In genomic region chr19:37814089-37815073, GRCm38 (mm10) we compare ENCODE assay signal across 9 mouse cellular contexts.
A peak's percentile ranks its signal among the peaks of the same experiment; 100 is the strongest.
DNase-seq lines count a peak whose midpoint lies in the region; ATAC-seq and TF ChIP-seq lines count a peak whose summit lies in the region.
"Had no signal": no experiment of that assay in that cellular context is flagged by ENCODE, and none has a peak within 500 bp of the region (broad histone marks: within the 10 kb centered on the region; RNA-seq: fewer than 3 reads in every experiment).

No protein-coding gene starts in this region.

- no peaks in the 10 kb centered on the region for H3K9me3 ChIP-seq in liver, embryonic 14.5 days (ENCODE audit: control insufficient read depth, low read length)
- no peaks in the 10 kb centered on the region for H3K9me3 ChIP-seq in neural tube, embryonic 15.5 days (replicated peaks)

- peak overlapping the region; percentile 18; the same call in 1 of the 2 replicates for H3K4me2 ChIP-seq in liver, embryonic 14.5 days (ENCODE audit: low read depth)
- peak overlapping the region; percentile 23 for H3K4me2 ChIP-seq in neural tube, embryonic 15.5 days

- WGBS in liver, embryonic 14.5 days (ENCODE audit: insufficient replicate concordance) = 16% methylated on average over 19 of the region's 19 CpGs
- 14% methylated on average over 19 of the region's 19 CpGs for WGBS in neural tube, embryonic 15.5 days

- no peaks in the 10 kb centered on the region for H3K27me3 ChIP-seq in liver, embryonic 14.5 days (ENCODE audit: control insufficient read depth, insufficient read depth, low read length)
- H3K27me3 ChIP-seq in neural tube, embryonic 15.5 days (replicated peaks) = no peaks in the 10 kb centered on the region

- H3K4me1 ChIP-seq in liver, embryonic 14.5 days (replicated peaks; ENCODE audit: control insufficient read depth in 2 of 2, insufficient read depth in 2 of 2, low read length in 1 of 2) = 0 out of 4 replicates have a peak, but pooled peaks cover 0 to 2% of the 10 kb centered on the region in 2 experiments
- H3K4me1 ChIP-seq in neural tube, embryonic 15.5 days = peaks cover 13% of the 10 kb centered on the region; the same call in 1 of the 2 replicates

- no peak for TF ChIP-seq EP300 in liver, embryonic 14.5 days (IDR thresholded peaks at IDR 0.05; ENCODE audit: low read depth)

- ATAC-seq in liver, embryonic 14.5 days (ENCODE audit: insufficient read depth) = no peak
- ATAC-seq in neural tube, embryonic 15.5 days (ENCODE audit: low FRiP score) = no peak
- ATAC-seq in erythroid progenitor cell, adult 5-6 weeks (replicated peaks; ENCODE audit: low FRiP score, poor library complexity, severe bottlenecking) = no peak

- H3K27ac ChIP-seq in liver, embryonic 14.5 days = no peak overlapping the region
- H3K27ac ChIP-seq in neural tube, embryonic 15.5 days (replicated peaks) = no peak overlapping the region
- H3K27ac ChIP-seq: macrophage had no signal

- TF ChIP-seq CTCF in liver, embryonic 14.5 days (IDR thresholded peaks at IDR 0.05; ENCODE audit: low read depth) = no peak

- no peaks in the 10 kb centered on the region for H3K36me3 ChIP-seq in liver, embryonic 14.5 days (replicated peaks; ENCODE audit: control insufficient read depth, insufficient read depth, low read depth)
- no peaks in the 10 kb centered on the region for H3K36me3 ChIP-seq in neural tube, embryonic 15.5 days

- H3K9ac ChIP-seq in liver, embryonic 14.5 days (replicated peaks) = no peak overlapping the region
- H3K9ac ChIP-seq in neural tube, embryonic 15.5 days (replicated peaks) = no peak overlapping the region

- intact Hi-C loops in gastrocnemius, postnatal 14 days (cut with DNase I; ENCODE audit: low total_unique reads) = no loop called here

- peak; percentile 6 for DNase-seq in right cerebral cortex, postnatal 14 days
- DNase-seq in right cerebral cortex, adult 2 months (ENCODE audit: low spot score in 2 of 2) = no peak
- peak; percentile 42 for DNase-seq in gastrocnemius, postnatal 14 days
- peak; percentile 10 for DNase-seq in induced T-regulatory cell, adult 2 months (ENCODE audit: low read depth)
- DNase-seq in liver, embryonic 14.5 days (ENCODE audit: low read depth in 3 of 3, low spot score in 3 of 3) = no peak
- no peak for DNase-seq in urinary bladder, adult 2 months (ENCODE audit: low spot score)

- 0 out of 4 replicates have a peak overlapping the region, but pooled peaks of 1 of the 2 experiments have one; percentile 4 for H3K4me3 ChIP-seq in liver, embryonic 14.5 days (ENCODE audit: insufficient read depth in 1 of 2, low read depth in 2 of 2, low read length in 2 of 2)
- no peak overlapping the region for H3K4me3 ChIP-seq in neural tube, embryonic 15.5 days (replicated peaks)

Comparison
In these comparisons a context has a peak if more than half of its experiments do, and no peak if none do; other contexts are left out.
1. DNase-seq: peak in right cerebral cortex, postnatal 14 days (single experiment), gastrocnemius, postnatal 14 days (single experiment) and induced T-regulatory cell, adult 2 months (single experiment); none in right cerebral cortex, adult 2 months (0 of 2), liver, embryonic 14.5 days (0 of 3) and urinary bladder, adult 2 months (single experiment).